Mouse (Mus musculus) leukemia stem cell, adult 10-12 weeks (primary cell): ENCODE measurements around the gene Ramp3. TPM values are rescaled to one million over a fixed set of nuclear protein-coding genes. Genes with fewer than 3 reads are reported as not detected.

ENCODE experiments used
- polyA plus RNA-seq: library from polyadenylated mRNA; stranded (reverse); fragments of >175 nt; gene quantifications from 2 replicates; pipeline ENCODE4 v1.2.3, GENCODE M21; 2012; ENCODE audit warnings: low replicate concordance

The Ramp3 gene
- 0.72 TPM in 1 of 2 replicates, not detected in the other for polyA plus RNA-seq

DNA sequence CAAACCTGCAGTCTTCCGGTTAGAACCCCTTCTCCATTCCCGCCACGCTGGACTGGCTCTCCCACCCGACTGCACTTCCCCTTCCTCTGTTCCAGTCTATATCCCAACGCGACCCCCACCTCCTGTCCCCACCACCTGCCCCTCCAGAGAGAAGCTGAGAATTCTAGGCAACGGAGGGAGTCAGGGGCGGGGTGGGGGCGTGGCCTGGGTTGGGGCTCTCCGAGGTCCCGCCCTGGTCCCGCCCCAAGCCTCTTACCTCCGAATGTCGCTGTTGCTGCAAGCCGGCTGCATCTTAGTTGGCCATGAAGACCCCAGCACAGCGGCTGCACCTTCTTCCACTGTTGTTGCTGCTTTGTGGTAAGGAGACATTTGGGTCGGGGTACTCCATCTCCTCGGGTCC, at the start of gene Ramp3:
TSS of gene Ramp3 (plus strand) at position 251 of the 400 bp plus-strand sequence.

DNA sequence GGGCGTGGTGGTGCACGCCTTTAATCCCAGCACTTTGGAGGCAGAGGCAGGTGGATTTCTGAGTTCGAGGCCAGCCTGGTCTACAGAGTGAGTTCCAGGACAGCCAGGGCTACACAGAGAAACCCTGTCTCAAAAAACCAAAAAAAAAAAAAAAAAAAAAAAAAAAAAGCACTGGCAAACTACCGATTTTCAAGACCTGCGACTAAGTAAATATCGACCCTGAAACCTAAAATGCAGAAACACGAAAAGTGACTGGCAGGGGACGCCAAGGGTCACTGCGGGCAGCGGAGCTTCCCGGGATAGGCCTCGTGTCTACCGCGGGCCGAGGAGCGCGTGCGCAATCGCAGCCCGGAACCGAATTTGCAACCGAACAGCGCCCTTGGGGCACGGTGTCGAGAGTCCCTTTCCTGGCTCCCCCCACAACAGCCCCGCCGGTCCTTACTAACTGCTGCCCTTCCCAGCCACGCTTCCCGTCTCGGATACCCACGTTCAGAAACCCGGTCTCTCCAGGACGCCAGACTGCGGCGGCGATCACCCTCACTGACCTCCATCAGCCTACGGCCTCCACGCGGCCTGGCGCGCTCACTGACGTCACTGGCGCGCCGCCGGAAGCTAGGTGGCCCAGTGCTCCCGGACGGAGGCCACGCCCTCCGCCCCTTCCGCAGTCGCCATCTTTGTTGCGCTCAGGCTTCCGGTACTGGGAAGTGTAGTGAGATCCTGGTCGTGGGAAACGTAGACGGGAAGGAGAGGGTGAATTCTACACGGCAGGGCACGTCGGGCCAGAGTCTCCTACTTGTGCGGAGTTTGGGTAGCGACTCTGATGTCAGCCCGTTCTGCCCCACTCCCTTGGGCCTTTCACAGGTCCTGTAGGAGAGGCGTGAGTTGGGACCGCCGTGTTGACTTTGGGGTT, 32.6 kb upstream of the Ramp3 start, which contains the start of gene Tbrg4:
TSS of gene Tbrg4 (minus strand) at position 590 of the 910 bp plus-strand sequence.

DNA sequence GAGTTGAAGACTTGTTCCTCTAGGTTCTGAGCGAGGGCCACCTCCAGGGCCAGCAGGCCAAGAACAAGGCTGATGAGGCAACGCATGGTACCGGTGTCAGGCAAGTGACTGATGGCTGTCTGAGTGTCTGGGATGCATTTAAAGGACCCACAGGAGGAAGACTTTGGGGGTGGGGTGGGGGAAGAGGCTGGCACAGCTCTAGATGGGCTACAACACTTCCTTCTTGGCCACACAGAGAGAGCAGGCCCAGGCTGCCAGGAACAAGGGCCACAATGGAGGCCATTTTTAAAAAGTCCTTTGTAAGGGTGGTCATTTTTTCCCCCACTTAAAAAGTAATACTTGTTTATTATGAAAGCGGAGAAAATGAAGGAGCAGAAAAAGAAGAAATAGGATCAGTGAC, 19.8 kb upstream of the Ramp3 start, which contains the start of gene Wap:
TSS of gene Wap (minus strand) at position 101 of the 400 bp plus-strand sequence.

Other genes with a start within 250 kb of the Ramp3 start
- gene Ppia, start 243.1 kb upstream of the Ramp3 start, polyA plus RNA-seq: 27.1 and 117 TPM in 2 replicates
- 15.0 and 25.2 TPM in 2 replicates for gene H2afv, start 214.1 kb upstream of the Ramp3 start, polyA plus RNA-seq
- 12.2 and 19.2 TPM in 2 replicates for gene Purb, start 182.6 kb upstream of the Ramp3 start, polyA plus RNA-seq
- 24.2 and 24.7 TPM in 2 replicates for gene Myo1g, start 137.6 kb upstream of the Ramp3 start, polyA plus RNA-seq
- 39.3 and 43.8 TPM in 2 replicates for gene Ccm2, start 111.6 kb upstream of the Ramp3 start, polyA plus RNA-seq
- gene Nacad, start 52.5 kb upstream of the Ramp3 start, polyA plus RNA-seq: 11.9 and 24.1 TPM in 2 replicates
- gene Tbrg4, start 32.5 kb upstream of the Ramp3 start, polyA plus RNA-seq: 180 and 342 TPM in 2 replicates
- not detected in 2 replicates for gene Wap, start 19.9 kb upstream of the Ramp3 start, polyA plus RNA-seq
- gene Gm11983, start 179.1 kb downstream of the Ramp3 start, polyA plus RNA-seq: not detected in 2 replicates